Mouse (Mus musculus) splenic B cell, adult 2 months (primary cell): ENCODE results near the gene Tfap2b.

Source experiments
- DNase-seq: peaks from one replicate; pipeline ENCODE4 v3.0.0-alpha.2; 2011; ENCODE audit warnings: low read depth, low spot score
- H3K27me3 ChIP-seq: 2 replicates; pipeline ENCODE4 v1.6.1; 2012; ENCODE audit warnings: mild to moderate bottlenecking, low read length, moderate library complexity, mixed read lengths; ENCODE audit not compliant: control insufficient read depth, poor library complexity, insufficient read depth, severe bottlenecking
- H3K36me3 ChIP-seq: 2 replicates; pipeline ENCODE4 v1.6.1; 2012; ENCODE audit warnings: mild to moderate bottlenecking, low read length, moderate library complexity, mixed read lengths; ENCODE audit not compliant: control insufficient read depth, poor library complexity, insufficient read depth, severe bottlenecking

The Tfap2b gene

GRCm38 (mm10) chr1:19218221-19218620 lies 9.5 kb downstream of the Tfap2b start:
- no peaks in the 10 kb centered on the region for H3K36me3 ChIP-seq
- H3K27me3 ChIP-seq: no peaks in the 10 kb centered on the region
- no peak for DNase-seq

- no peaks in the 10 kb centered on the region for H3K27me3 ChIP-seq
- no peaks in the 10 kb centered on the region for H3K36me3 ChIP-seq
- DNase-seq: no peak
Observed at GRCm38 (mm10) chr1:19219381-19219780, 10.7 kb downstream of the Tfap2b start.

DNA sequence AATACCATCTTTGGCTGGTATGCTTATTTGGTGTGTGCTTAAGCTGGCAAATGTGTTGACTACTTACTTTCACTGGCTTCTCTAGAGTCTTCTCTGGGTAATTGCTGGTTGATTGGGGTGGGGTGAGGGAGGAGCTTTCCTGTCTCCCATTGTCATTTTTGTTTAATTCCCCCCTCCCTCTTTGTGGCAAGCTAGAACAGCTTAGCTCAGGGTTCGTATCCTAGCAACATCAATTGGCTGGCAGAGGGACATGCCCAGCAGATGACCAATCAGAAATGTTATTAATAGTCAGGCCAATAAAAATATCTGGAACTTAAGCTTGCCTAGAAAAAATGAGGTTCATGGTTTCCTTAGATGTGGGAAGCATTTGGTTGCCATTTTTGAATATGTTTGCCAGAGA lies 11.8 kb downstream of the Tfap2b start:
- Histone ChIP-seq H3K36me3 (no peaks in the 10 kb centered on the region), H3K27me3 (no peaks in the 10 kb centered on the region)
- no peak for DNase-seq

DNA sequence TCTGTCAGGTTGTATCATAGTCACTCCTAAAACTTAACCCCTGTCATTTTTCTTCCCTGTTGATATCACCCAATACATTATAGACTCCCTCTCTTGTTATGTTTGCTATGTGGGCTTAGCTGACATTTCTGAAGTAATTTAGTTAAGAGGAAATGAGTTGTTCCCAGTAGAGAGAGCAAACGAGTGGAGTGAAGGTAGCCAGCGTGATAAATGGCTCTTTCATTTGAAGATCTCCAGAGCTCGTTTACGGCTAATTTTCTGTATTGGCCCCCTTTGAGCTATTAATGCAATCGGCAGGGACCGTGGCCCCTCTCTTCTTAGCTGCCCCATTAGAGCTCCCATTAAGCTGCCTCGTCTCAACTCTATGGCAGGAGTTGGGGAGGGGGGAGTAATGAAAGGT lies 12.9 kb downstream of the Tfap2b start:
- H3K27me3 ChIP-seq: no peaks in the 10 kb centered on the region
- no peak for DNase-seq
- H3K36me3 ChIP-seq: no peaks in the 10 kb centered on the region

GRCm38 (mm10) chr1:19226699-19227098 lies 18.0 kb downstream of the Tfap2b start:
- DNase-seq: no peak
- H3K36me3 ChIP-seq: no peaks in the 10 kb centered on the region
- no peaks in the 10 kb centered on the region for H3K27me3 ChIP-seq

GRCm38 (mm10) chr1:19230926-19231573 lies 22.3 kb downstream of the Tfap2b start:
- no peak for DNase-seq
- Histone ChIP-seq H3K36me3 (no peaks in the 10 kb centered on the region), H3K27me3 (no peaks in the 10 kb centered on the region)

DNA sequence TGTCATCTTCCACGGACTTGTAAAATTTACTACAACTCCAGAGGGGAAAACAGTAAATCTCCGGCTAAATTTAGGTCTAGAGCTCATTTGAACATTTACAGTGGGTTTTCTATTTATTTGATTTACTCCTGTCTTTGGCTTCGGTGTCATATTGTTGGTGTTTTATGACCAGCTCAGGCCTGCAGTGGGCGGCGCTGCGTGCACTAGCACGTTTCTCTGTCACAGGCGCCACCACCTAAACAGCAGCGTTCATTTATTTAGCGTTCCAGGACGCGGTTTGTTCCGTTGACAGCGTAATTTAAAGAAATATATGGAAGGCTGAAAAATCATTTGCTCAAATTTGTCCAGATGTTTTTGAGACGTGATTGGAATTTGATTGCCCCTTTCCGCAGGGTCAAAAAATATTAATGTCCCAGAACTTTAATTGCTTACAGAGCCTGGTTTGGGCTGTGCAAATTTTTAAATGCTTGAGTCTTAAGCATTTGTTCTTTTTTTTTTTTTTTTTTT lies 22.9 kb downstream of the Tfap2b start:
- DNase-seq: no peak
- H3K27me3 ChIP-seq: no peaks in the 10 kb centered on the region
- H3K36me3 ChIP-seq: no peaks in the 10 kb centered on the region

- H3K36me3 ChIP-seq: no peaks in the 10 kb centered on the region
- no peak for DNase-seq
- no peaks in the 10 kb centered on the region for H3K27me3 ChIP-seq
Observed at GRCm38 (mm10) chr1:19232743-19233142, 24.0 kb downstream of the Tfap2b start.

GRCm38 (mm10) chr1:19233857-19234256 lies 25.1 kb downstream of the Tfap2b start:
- Histone ChIP-seq H3K36me3 (no peaks in the 10 kb centered on the region), H3K27me3 (no peaks in the 10 kb centered on the region)
- no peak for DNase-seq

DNA sequence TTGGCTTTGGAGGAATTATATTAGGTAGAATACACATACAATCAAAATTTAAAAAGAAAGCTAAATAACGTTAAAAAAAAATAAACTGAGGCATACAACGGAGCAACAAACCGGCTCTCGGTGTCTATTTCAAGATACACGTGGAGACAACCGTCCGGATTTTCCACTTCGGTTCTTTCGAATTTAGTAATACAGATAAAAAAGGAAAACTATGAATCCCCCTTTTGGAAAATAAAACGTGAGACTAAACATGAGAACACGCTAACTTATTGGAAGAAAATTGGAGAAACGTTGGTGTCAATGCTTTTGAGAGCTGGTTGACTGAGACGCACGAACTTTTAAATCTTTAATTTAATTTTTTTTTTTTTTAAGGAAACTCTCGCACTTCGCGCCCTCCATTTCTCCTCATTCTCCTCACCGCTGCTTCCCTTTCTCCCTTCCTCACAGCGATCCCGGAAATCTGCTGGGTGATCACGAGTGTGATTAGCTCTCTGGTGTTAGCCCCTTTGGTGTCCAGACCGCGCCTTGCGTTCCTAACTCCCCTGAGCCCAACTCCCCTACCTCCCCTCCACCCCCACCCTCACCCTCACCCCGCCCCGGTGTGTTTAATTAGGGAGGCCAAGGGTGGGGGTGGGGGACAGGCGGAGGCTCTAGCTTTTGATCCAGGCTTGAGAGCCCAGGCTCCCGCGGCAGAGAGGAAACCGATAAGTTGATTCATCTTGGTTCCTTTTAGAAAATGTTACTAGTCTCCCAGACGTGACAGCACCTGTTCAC lies 25.9 kb downstream of the Tfap2b start:
- Histone ChIP-seq H3K27me3 (no peaks in the 10 kb centered on the region), H3K36me3 (no peaks in the 10 kb centered on the region)
- DNase-seq: no peak

DNA sequence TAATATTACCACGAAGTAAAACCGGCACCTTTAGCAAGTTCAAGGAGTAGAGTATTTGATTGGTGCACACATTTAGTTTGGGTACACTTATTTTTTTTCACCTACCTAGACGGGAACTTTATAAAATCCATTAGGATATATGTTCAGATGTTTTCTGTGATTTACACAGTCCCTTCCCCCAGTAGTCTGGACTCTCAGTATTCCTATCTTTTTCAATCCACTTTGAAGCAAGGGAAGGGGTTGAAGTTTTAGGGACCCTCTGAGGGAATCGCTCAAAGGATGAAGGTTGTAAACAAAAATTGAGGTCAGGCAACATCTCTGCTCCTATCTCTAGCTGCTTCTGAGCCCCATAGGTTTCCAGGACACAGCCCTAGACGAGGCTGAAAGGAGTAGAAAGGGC lies 27.3 kb downstream of the Tfap2b start:
- Histone ChIP-seq H3K27me3 (no peaks in the 10 kb centered on the region), H3K36me3 (no peaks in the 10 kb centered on the region)
- DNase-seq: no peak

DNA sequence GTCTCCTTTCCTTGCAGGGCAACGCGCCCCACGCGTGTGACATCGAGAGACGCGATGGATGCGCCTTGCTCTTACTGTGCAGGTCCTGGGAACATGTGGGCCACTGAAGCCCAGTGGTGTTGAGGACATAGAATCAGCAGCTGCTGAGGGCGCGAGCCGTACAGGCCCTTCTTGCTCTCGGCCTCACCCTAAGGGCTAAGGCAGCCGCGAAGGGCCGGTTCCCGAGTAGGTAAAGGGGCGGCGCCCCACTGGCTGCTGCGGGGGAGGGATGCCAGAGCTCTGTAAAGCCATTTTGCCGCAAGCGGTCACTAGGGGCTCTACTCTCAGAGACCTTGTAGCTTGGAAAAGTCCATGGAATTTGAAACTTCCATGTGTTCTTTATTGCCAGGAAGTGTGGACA lies 27.9 kb downstream of the Tfap2b start:
- DNase-seq: no peak
- H3K36me3 ChIP-seq: no peaks in the 10 kb centered on the region

GRCm38 (mm10) chr1:19237061-19237460 lies 28.3 kb downstream of the Tfap2b start:
- no peak for DNase-seq
- H3K27me3 ChIP-seq: no peaks in the 10 kb centered on the region
- H3K36me3 ChIP-seq: no peaks in the 10 kb centered on the region

More for the DNA sequence above, 27.9 kb downstream of the Tfap2b start:
- no peaks in the 10 kb centered on the region for H3K27me3 ChIP-seq

DNA sequence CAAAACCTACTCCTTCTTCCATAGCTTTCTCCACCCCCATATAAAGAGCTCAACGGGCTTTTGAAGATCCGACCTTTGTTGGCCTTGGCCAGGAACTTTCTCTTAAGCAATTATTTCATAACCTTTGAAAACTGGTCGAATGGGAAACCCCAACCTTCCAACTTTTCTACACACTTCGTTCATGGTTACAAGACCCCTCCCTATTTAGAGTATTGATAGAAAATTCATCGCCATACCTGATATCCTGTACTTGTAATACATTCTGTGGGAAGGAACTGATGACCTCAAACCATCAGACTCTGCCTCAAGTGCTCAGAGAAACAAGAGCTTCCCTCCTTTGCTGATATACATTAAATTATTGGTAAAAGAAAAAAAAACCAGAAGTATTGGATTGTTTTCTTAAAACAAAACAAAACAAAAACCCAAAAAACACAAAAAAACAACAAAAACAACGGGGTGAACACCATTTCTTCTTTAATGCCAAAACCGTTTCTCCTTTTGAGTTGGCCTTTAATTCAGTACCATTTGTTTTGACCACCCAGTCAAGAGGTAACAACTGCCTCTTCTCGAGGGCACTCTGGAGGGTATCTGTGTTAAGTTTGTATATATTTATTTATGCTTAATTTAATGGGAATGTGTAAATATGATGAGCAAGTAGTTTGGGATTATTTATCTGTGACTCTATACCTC lies 29.2 kb downstream of the Tfap2b start:
- DNase-seq: no peak
- H3K27me3 ChIP-seq: no peaks in the 10 kb centered on the region
- no peaks in the 10 kb centered on the region for H3K36me3 ChIP-seq

DNA sequence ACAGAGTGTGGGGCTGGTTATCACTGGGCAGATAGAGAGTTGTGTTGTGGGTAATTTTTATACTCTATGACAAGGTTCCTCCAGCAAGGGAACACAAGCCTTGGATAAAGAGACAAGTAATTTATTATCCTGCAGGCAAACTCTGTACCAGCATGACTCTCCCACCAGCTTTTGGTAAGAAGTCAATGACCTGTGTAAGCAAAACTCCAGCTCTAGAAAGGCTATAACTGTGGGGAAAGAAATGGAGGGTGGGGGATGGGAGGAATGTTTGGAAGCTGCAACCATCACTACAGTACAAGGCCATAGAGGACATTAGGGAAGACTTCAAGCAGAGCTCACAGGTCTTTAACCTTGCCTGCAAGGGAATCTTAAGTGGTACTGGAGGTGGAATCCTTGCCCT lies 31.3 kb downstream of the Tfap2b start:
- no peak for DNase-seq
- Histone ChIP-seq H3K27me3 (no peaks in the 10 kb centered on the region), H3K36me3 (no peaks in the 10 kb centered on the region)
